Mouse (Mus musculus): ENCODE measurements around the gene 4930469K13Rik. TPM values are rescaled to one million over a fixed set of nuclear protein-coding genes. Genes with fewer than 3 reads are reported as not detected.

The 4930469K13Rik gene
- polyA plus RNA-seq, 1 experiment from 2014 or later, result not detected

GRCm38 (mm10) chr11:33972114-33972513 is 126.2 kb downstream of the 4930469K13Rik start:
- Histone ChIP-seq H3K4me3 (ENCODE audit: low read depth, low read length) (no peak overlapping the region), H3K4me1 (ENCODE audit: control insufficient read depth, low read depth, low read length) (no peaks in the 10 kb centered on the region), H3K4me2 (ENCODE audit: low read depth, low read length) (no peak overlapping the region), H3K27ac (ENCODE audit: low read length) (no peak overlapping the region), H3K27me3 (ENCODE audit: control insufficient read depth, insufficient read depth, low read depth, low read length) (no peaks in the 10 kb centered on the region), H3K36me3 (ENCODE audit: control insufficient read depth, insufficient read depth) (no peaks in the 10 kb centered on the region), H3K9ac (ENCODE audit: low read depth, low read length) (no peak overlapping the region), H3K9me3 (replicated peaks; ENCODE audit: control insufficient read depth, low read length) (no peaks in the 10 kb centered on the region)
- no peak for ATAC-seq (ENCODE audit: low read depth)
- WGBS (ENCODE audit: insufficient replicate concordance), result 56% methylated on average over 7 of the region's 7 CpGs

- H3K4me2 ChIP-seq (ENCODE audit: low read depth, low read length), result no peak overlapping the region
- no peak overlapping the region for H3K9ac ChIP-seq (ENCODE audit: low read depth, low read length)
- H3K9me3 ChIP-seq (replicated peaks; ENCODE audit: control insufficient read depth, low read length), result no peaks in the 10 kb centered on the region
- no peaks in the 10 kb centered on the region for H3K4me1 ChIP-seq (ENCODE audit: control insufficient read depth, low read depth, low read length)
- WGBS (ENCODE audit: insufficient replicate concordance), result 52% methylated on average over 3 of the region's 3 CpGs
- H3K27ac ChIP-seq (ENCODE audit: low read length), result no peak overlapping the region
- ATAC-seq (ENCODE audit: low read depth), result no peak
- H3K27me3 ChIP-seq (ENCODE audit: control insufficient read depth, insufficient read depth, low read depth, low read length), result no peaks in the 10 kb centered on the region
- H3K4me3 ChIP-seq (ENCODE audit: low read depth, low read length), result no peak overlapping the region
- no peaks in the 10 kb centered on the region for H3K36me3 ChIP-seq (ENCODE audit: control insufficient read depth, insufficient read depth)
These were observed 129.2 kb downstream of the 4930469K13Rik start for GRCm38 (mm10) chr11:33969199-33969598.

GRCm38 (mm10) chr11:33967708-33968107 is 130.6 kb downstream of the 4930469K13Rik start:
- Histone ChIP-seq H3K27ac (ENCODE audit: low read length) (no peak overlapping the region), H3K4me3 (ENCODE audit: low read depth, low read length) (no peak overlapping the region), H3K36me3 (ENCODE audit: control insufficient read depth, insufficient read depth) (no peaks in the 10 kb centered on the region), H3K27me3 (ENCODE audit: control insufficient read depth, insufficient read depth, low read depth, low read length) (no peaks in the 10 kb centered on the region), H3K4me1 (ENCODE audit: control insufficient read depth, low read depth, low read length) (no peaks in the 10 kb centered on the region), H3K4me2 (ENCODE audit: low read depth, low read length) (no peak overlapping the region), H3K9ac (ENCODE audit: low read depth, low read length) (no peak overlapping the region), H3K9me3 (replicated peaks; ENCODE audit: control insufficient read depth, low read length) (no peaks in the 10 kb centered on the region)
- WGBS (ENCODE audit: insufficient replicate concordance), result 10% methylated on average over 4 of the region's 4 CpGs
- ATAC-seq (ENCODE audit: low read depth), result no peak

- WGBS (ENCODE audit: insufficient replicate concordance), result 23% methylated on average over 2 of the region's 2 CpGs
- no peak overlapping the region for H3K27ac ChIP-seq (ENCODE audit: low read length)
- ATAC-seq (ENCODE audit: low read depth), result no peak
- H3K27me3 ChIP-seq (ENCODE audit: control insufficient read depth, insufficient read depth, low read depth, low read length), result no peaks in the 10 kb centered on the region
- no peaks in the 10 kb centered on the region for H3K4me1 ChIP-seq (ENCODE audit: control insufficient read depth, low read depth, low read length)
- H3K9ac ChIP-seq (ENCODE audit: low read depth, low read length), result no peak overlapping the region
- no peaks in the 10 kb centered on the region for H3K9me3 ChIP-seq (replicated peaks; ENCODE audit: control insufficient read depth, low read length)
- H3K4me3 ChIP-seq (ENCODE audit: low read depth, low read length), result no peak overlapping the region
- no peaks in the 10 kb centered on the region for H3K36me3 ChIP-seq (ENCODE audit: control insufficient read depth, insufficient read depth)
- H3K4me2 ChIP-seq (ENCODE audit: low read depth, low read length), result no peak overlapping the region
These were observed 133.0 kb downstream of the 4930469K13Rik start for GRCm38 (mm10) chr11:33965380-33965779.

GRCm38 (mm10) chr11:33962688-33963407 is 135.5 kb downstream of the 4930469K13Rik start, which contains the start of gene Kcnmb1:
Kcnmb1 (plus strand) TSS chr11:33963013.
- ATAC-seq (ENCODE audit: low read depth), result no peak
- Histone ChIP-seq H3K4me2 (ENCODE audit: low read depth, low read length) (no peak within 1 kb of the TSS), H3K4me3 (ENCODE audit: low read depth, low read length) (no peak within 1 kb of the TSS), H3K9me3 (replicated peaks; ENCODE audit: control insufficient read depth, low read length) (no peaks in the 10 kb centered on the region), H3K4me1 (ENCODE audit: control insufficient read depth, low read depth, low read length) (no peaks in the 10 kb centered on the region), H3K36me3 (ENCODE audit: control insufficient read depth, insufficient read depth) (no peaks in the 10 kb centered on the region), H3K27ac (ENCODE audit: low read length) (no peak within 1 kb of the TSS), H3K27me3 (ENCODE audit: control insufficient read depth, insufficient read depth, low read depth, low read length) (no peaks in the 10 kb centered on the region), H3K9ac (ENCODE audit: low read depth, low read length) (no peak within 1 kb of the TSS)
- WGBS (ENCODE audit: insufficient replicate concordance), result 25% methylated on average over 6 of the region's 6 CpGs

- Histone ChIP-seq H3K4me1 (ENCODE audit: control insufficient read depth, low read depth, low read length) (no peaks in the 10 kb centered on the region), H3K4me3 (ENCODE audit: low read depth, low read length) (no peak overlapping the region), H3K27ac (ENCODE audit: low read length) (no peak overlapping the region), H3K4me2 (ENCODE audit: low read depth, low read length) (no peak overlapping the region), H3K9ac (ENCODE audit: low read depth, low read length) (no peak overlapping the region), H3K9me3 (replicated peaks; ENCODE audit: control insufficient read depth, low read length) (no peaks in the 10 kb centered on the region), H3K27me3 (ENCODE audit: control insufficient read depth, insufficient read depth, low read depth, low read length) (no peaks in the 10 kb centered on the region), H3K36me3 (ENCODE audit: control insufficient read depth, insufficient read depth) (no peaks in the 10 kb centered on the region)
- 40% methylated on average over 6 of the region's 7 CpGs for WGBS (ENCODE audit: insufficient replicate concordance)
- no peak for ATAC-seq (ENCODE audit: low read depth)
These were observed 136.2 kb downstream of the 4930469K13Rik start for GRCm38 (mm10) chr11:33962178-33962577.

GRCm38 (mm10) chr11:33958713-33959112 is 139.6 kb downstream of the 4930469K13Rik start:
- WGBS (ENCODE audit: insufficient replicate concordance), result 46% methylated on average over 8 of the region's 8 CpGs
- no peaks in the 10 kb centered on the region for H3K4me1 ChIP-seq (ENCODE audit: control insufficient read depth, low read depth, low read length)

GRCm38 (mm10) chr11:33957595-33957994 is 140.8 kb downstream of the 4930469K13Rik start:
- Histone ChIP-seq H3K36me3 (ENCODE audit: control insufficient read depth, insufficient read depth) (no peaks in the 10 kb centered on the region), H3K9me3 (replicated peaks; ENCODE audit: control insufficient read depth, low read length) (no peaks in the 10 kb centered on the region), H3K4me1 (ENCODE audit: control insufficient read depth, low read depth, low read length) (no peaks in the 10 kb centered on the region), H3K27me3 (ENCODE audit: control insufficient read depth, insufficient read depth, low read depth, low read length) (no peaks in the 10 kb centered on the region), H3K27ac (ENCODE audit: low read length) (no peak overlapping the region), H3K9ac (ENCODE audit: low read depth, low read length) (no peak overlapping the region), H3K4me3 (ENCODE audit: low read depth, low read length) (no peak overlapping the region), H3K4me2 (ENCODE audit: low read depth, low read length) (no peak overlapping the region)
- 65% methylated on average over 6 of the region's 6 CpGs for WGBS (ENCODE audit: insufficient replicate concordance)
- ATAC-seq (ENCODE audit: low read depth), result no peak

More at GRCm38 (mm10) chr11:33958713-33959112, 139.6 kb downstream of the 4930469K13Rik start:
- Histone ChIP-seq H3K36me3 (ENCODE audit: control insufficient read depth, insufficient read depth) (no peaks in the 10 kb centered on the region), H3K27ac (ENCODE audit: low read length) (no peak overlapping the region), H3K9ac (ENCODE audit: low read depth, low read length) (no peak overlapping the region), H3K9me3 (replicated peaks; ENCODE audit: control insufficient read depth, low read length) (no peaks in the 10 kb centered on the region), H3K27me3 (ENCODE audit: control insufficient read depth, insufficient read depth, low read depth, low read length) (no peaks in the 10 kb centered on the region), H3K4me3 (ENCODE audit: low read depth, low read length) (no peak overlapping the region), H3K4me2 (ENCODE audit: low read depth, low read length) (no peak overlapping the region)
- no peak for ATAC-seq (ENCODE audit: low read depth)

- H3K4me1 ChIP-seq (ENCODE audit: control insufficient read depth, low read depth, low read length), result no peaks in the 10 kb centered on the region
- no peaks in the 10 kb centered on the region for H3K9me3 ChIP-seq (replicated peaks; ENCODE audit: control insufficient read depth, low read length)
- no peak overlapping the region for H3K27ac ChIP-seq (ENCODE audit: low read length)
- 36% methylated on average over 5 of the region's 5 CpGs for WGBS (ENCODE audit: insufficient replicate concordance)
- no peak overlapping the region for H3K4me2 ChIP-seq (ENCODE audit: low read depth, low read length)
- no peaks in the 10 kb centered on the region for H3K36me3 ChIP-seq (ENCODE audit: control insufficient read depth, insufficient read depth)
- no peak for ATAC-seq (ENCODE audit: low read depth)
- no peaks in the 10 kb centered on the region for H3K27me3 ChIP-seq (ENCODE audit: control insufficient read depth, insufficient read depth, low read depth, low read length)
- H3K9ac ChIP-seq (ENCODE audit: low read depth, low read length), result no peak overlapping the region
- no peak overlapping the region for H3K4me3 ChIP-seq (ENCODE audit: low read depth, low read length)
These were observed 141.7 kb downstream of the 4930469K13Rik start for GRCm38 (mm10) chr11:33956623-33957022.
